Mouse (Mus musculus): ENCODE results near the gene Mpzl2. TPM values are rescaled to one million over a fixed set of nuclear protein-coding genes. Genes with fewer than 3 reads are reported as not detected.

The Mpzl2 gene
- under 1 TPM in 1 of 2 experiments, not detected in 1; 0.31 TPM for total RNA-seq (2021)
- long read RNA-seq, experiment 1, partial matches to known transcripts, result 0 of 1 reads
- long read RNA-seq, experiment 1, other reads (novel, unspliced or antisense), result 0 of 1 reads
- long read RNA-seq, experiment 2, result 0 reads

GRCm38 (mm10) chr9:45039499-45039898 lies at the start of gene Mpzl2:
Gene Mpzl2 (plus strand): TSS chr9:45039799.
- no peak for DNase-seq (ENCODE audit: low spot score in 2 of 2)

GRCm38 (mm10) chr9:44991821-44992220 lies 47.8 kb upstream of the Mpzl2 start:
- no peak for DNase-seq (ENCODE audit: low spot score in 2 of 2)

GRCm38 (mm10) chr9:44992271-44992670 lies 47.3 kb upstream of the Mpzl2 start:
- no peak for DNase-seq (ENCODE audit: low spot score in 2 of 2)

- DNase-seq (ENCODE audit: low spot score in 2 of 2), result no peak
Measured at GRCm38 (mm10) chr9:44993268-44993667, 46.3 kb upstream of the Mpzl2 start.

GRCm38 (mm10) chr9:44994962-44995361 lies 44.6 kb upstream of the Mpzl2 start:
- no peak for DNase-seq (ENCODE audit: low spot score in 2 of 2)

- no peak for DNase-seq (ENCODE audit: low spot score in 2 of 2)
Measured at GRCm38 (mm10) chr9:44996590-44996989, 43.0 kb upstream of the Mpzl2 start.

GRCm38 (mm10) chr9:44998138-44998537 lies 41.5 kb upstream of the Mpzl2 start:
- DNase-seq (ENCODE audit: low spot score in 2 of 2), result no peak

- DNase-seq (ENCODE audit: low spot score in 2 of 2), result no peak
Measured at GRCm38 (mm10) chr9:44999171-44999570, 40.4 kb upstream of the Mpzl2 start.

- DNase-seq (ENCODE audit: low spot score in 2 of 2), result no peak
Measured at GRCm38 (mm10) chr9:44999776-45000175, 39.8 kb upstream of the Mpzl2 start.

- DNase-seq (ENCODE audit: low spot score in 2 of 2), result peak in 1 of 2 experiments; percentile 24
Measured at GRCm38 (mm10) chr9:45000249-45000648, 39.4 kb upstream of the Mpzl2 start.

GRCm38 (mm10) chr9:45007404-45007803 lies 32.2 kb upstream of the Mpzl2 start:
- no peak for DNase-seq (ENCODE audit: low spot score in 2 of 2)

GRCm38 (mm10) chr9:45008342-45008741 lies 31.3 kb upstream of the Mpzl2 start:
- no peak for DNase-seq (ENCODE audit: low spot score in 2 of 2)

- DNase-seq (ENCODE audit: low spot score in 2 of 2), result no peak
Measured at GRCm38 (mm10) chr9:45009180-45010078, 30.2 kb upstream of the Mpzl2 start, which contains the start of gene Cd3e. Gene Cd3e (minus strand): TSS chr9:45009627.

GRCm38 (mm10) chr9:45010461-45010860 lies 29.1 kb upstream of the Mpzl2 start:
- no peak for DNase-seq (ENCODE audit: low spot score in 2 of 2)

GRCm38 (mm10) chr9:45011291-45011690 lies 28.3 kb upstream of the Mpzl2 start:
- no peak for DNase-seq (ENCODE audit: low spot score in 2 of 2)

GRCm38 (mm10) chr9:45014879-45015278 lies 24.7 kb upstream of the Mpzl2 start:
- DNase-seq (ENCODE audit: low spot score in 2 of 2), result no peak

- DNase-seq (ENCODE audit: low spot score in 2 of 2), result no peak
Measured at GRCm38 (mm10) chr9:45015841-45016240, 23.8 kb upstream of the Mpzl2 start.

- DNase-seq (ENCODE audit: low spot score in 2 of 2), result no peak
Measured at GRCm38 (mm10) chr9:45018031-45018430, 21.6 kb upstream of the Mpzl2 start.

GRCm38 (mm10) chr9:45022800-45023199 lies 16.8 kb upstream of the Mpzl2 start:
- DNase-seq (ENCODE audit: low spot score in 2 of 2), result peak in 1 of 2 experiments; percentile 41

GRCm38 (mm10) chr9:45023638-45024037 lies 16.0 kb upstream of the Mpzl2 start:
- DNase-seq (ENCODE audit: low spot score in 2 of 2), result no peak

GRCm38 (mm10) chr9:45024187-45024586 lies 15.4 kb upstream of the Mpzl2 start:
- no peak for DNase-seq (ENCODE audit: low spot score in 2 of 2)

GRCm38 (mm10) chr9:45027376-45027775 lies 12.2 kb upstream of the Mpzl2 start:
- DNase-seq (ENCODE audit: low spot score in 2 of 2), result no peak

GRCm38 (mm10) chr9:45030341-45030740 lies 9.3 kb upstream of the Mpzl2 start:
- DNase-seq (ENCODE audit: low spot score in 2 of 2), result no peak

Measured in gastrocnemius, postnatal 4 days (tissue).